Comparison of ENCODE assay signal across 22 mouse cellular contexts in genomic region chr11:97130318-97130717, GRCm38 (mm10). TPM values are rescaled to one million over a fixed set of nuclear protein-coding genes. Genes with fewer than 3 reads are reported as not detected.
"Had no signal": no experiment of that assay in that cellular context is flagged by ENCODE, and none has a peak within 500 bp of the region (broad histone marks: within the 10 kb centered on the region; RNA-seq: fewer than 3 reads in every experiment).

No protein-coding gene starts in this region.

- H3K36me3 ChIP-seq: midbrain, embryonic 13.5 days; midbrain, embryonic 15.5 days; neural tube, embryonic 13.5 days; neural tube, embryonic 15.5 days; stomach, embryonic 15.5 days had no signal

- DNase-seq: lung, adult 18-20 months; lung, embryonic 14.5 days; lung, postnatal 10 days; retina, postnatal 1 day; right cerebral cortex, adult 18-20 months; right cerebral cortex, postnatal 25 days; right cerebral cortex, postnatal 4 days; spleen, adult 18-20 months; thymus, adult 2 months; thymus, postnatal 25 days; thymus, postnatal 4 days had no signal

- H3K27ac ChIP-seq: liver, embryonic 14.5 days; macrophage; midbrain, embryonic 13.5 days; midbrain, embryonic 15.5 days; neural tube, embryonic 13.5 days; neural tube, embryonic 15.5 days; stomach, embryonic 15.5 days; stomach, postnatal 0 days had no signal

- H3K9ac ChIP-seq: liver, embryonic 14.5 days; lung, embryonic 14.5 days; midbrain, embryonic 13.5 days; midbrain, embryonic 15.5 days; neural tube, embryonic 13.5 days; neural tube, embryonic 15.5 days; stomach, embryonic 15.5 days had no signal

- H3K4me2 ChIP-seq: lung, embryonic 14.5 days; midbrain, embryonic 11.5 days; midbrain, embryonic 13.5 days; midbrain, embryonic 15.5 days; neural tube, embryonic 13.5 days; neural tube, embryonic 15.5 days; stomach, embryonic 15.5 days had no signal

- H3K4me3 ChIP-seq: midbrain, embryonic 13.5 days; midbrain, embryonic 15.5 days; neural tube, embryonic 13.5 days; neural tube, embryonic 15.5 days; stomach, embryonic 15.5 days had no signal

- H3K9me3 ChIP-seq: midbrain, embryonic 13.5 days; midbrain, embryonic 15.5 days; neural tube, embryonic 13.5 days; neural tube, embryonic 15.5 days; stomach, embryonic 15.5 days had no signal

RNA-seq across cellular contexts. Expression of gene Tbx21, which starts 15.2 kb away (rescaled TPM):
- total RNA-seq: megakaryocyte progenitor cell, adult 5-6 weeks had no signal
- polyA plus RNA-seq: lung, embryonic 14.5 days; lung, embryonic 16.5 days; stomach, embryonic 15.5 days had no signal
